Mouse (Mus musculus) bone marrow macrophage, adult 2 months (primary cell): ENCODE results near the gene Slc30a6.

Experiments used
- CTCF ChIP-seq: IDR thresholded peaks from 2 replicates; pipeline ENCODE4 v1.5.1; 2012; ENCODE audit warnings: low read depth, mild to moderate bottlenecking, low read length, moderate library complexity
- POLR2A ChIP-seq: IDR thresholded peaks from 2 replicates; pipeline ENCODE4 v1.6.1; 2012; ENCODE audit warnings: mild to moderate bottlenecking, low read depth, low read length, borderline replicate concordance

GRCm38 (mm10) chr17:74432631-74433030 lies 37.2 kb downstream of the Slc30a6 start:
- TF ChIP-seq POLR2A: no peak
- no peak for TF ChIP-seq CTCF
